Mouse (Mus musculus) cerebellum, adult 2 months (tissue): ENCODE data around the gene Elmo1. TPM values are rescaled to one million over a fixed set of nuclear protein-coding genes. Genes with fewer than 3 reads are reported as not detected.

Experiments used
- DNase-seq, 2 experiments: peaks; one replicate each; pipeline ENCODE4 v3.0.0; 2021
- H3K27ac ChIP-seq: fragments of 200-500 bp; 2 replicates; pipeline ENCODE4 v1.5.1; 2012; ENCODE audit warnings: low read length, control low read depth, inconsistent platforms; ENCODE audit not compliant: insufficient read depth
- H3K27me3 ChIP-seq: fragments of 200-500 bp; 2 replicates; pipeline ENCODE4 v1.6.1; 2012; ENCODE audit warnings: inconsistent platforms, mild to moderate bottlenecking, low read length, moderate library complexity; ENCODE audit not compliant: control insufficient read depth, insufficient read depth
- H3K4me1 ChIP-seq: fragments of 200-500 bp; 2 replicates; pipeline ENCODE4 v1.6.1; 2011; ENCODE audit warnings: low read length; ENCODE audit not compliant: control insufficient read depth, insufficient read depth
- H3K4me3 ChIP-seq: fragments of 200-500 bp; replicated peaks from 2 replicates; pipeline ENCODE3; 2011; ENCODE audit warnings: mild to moderate bottlenecking, low read depth, low read length, control low read depth; ENCODE audit not compliant: insufficient read depth
- CTCF ChIP-seq: fragments of 200-500 bp; IDR thresholded peaks from 2 replicates; pipeline ENCODE4 v1.5.1; 2011; ENCODE audit warnings: low read depth, mild to moderate bottlenecking, control low read depth, low read length, moderate library complexity, borderline replicate concordance; ENCODE audit not compliant: insufficient read depth
- POLR2A ChIP-seq: fragments of 200-500 bp; IDR thresholded peaks from 2 replicates; pipeline ENCODE4 v1.6.1; 2011; ENCODE audit warnings: low read length, control low read depth, borderline replicate concordance; ENCODE audit not compliant: insufficient read depth
- WGBS: fragments of 180-500 bp; shearing (Covaris S2); methylation state at CpG from one replicate; pipeline ENCODE4 v1.1.7; 2018; 5-methylcytosine and 5-hydroxymethylcytosine counted together
- polyA plus RNA-seq: library from polyadenylated mRNA; depleted of rRNA; stranded (reverse); fragments of >200 nt; gene quantifications from 2 replicates; pipeline ENCODE4 v1.2.3, GENCODE M21; 2012

The Elmo1 gene
- polyA plus RNA-seq, 1 experiment, result 92.3 TPM

DNA sequence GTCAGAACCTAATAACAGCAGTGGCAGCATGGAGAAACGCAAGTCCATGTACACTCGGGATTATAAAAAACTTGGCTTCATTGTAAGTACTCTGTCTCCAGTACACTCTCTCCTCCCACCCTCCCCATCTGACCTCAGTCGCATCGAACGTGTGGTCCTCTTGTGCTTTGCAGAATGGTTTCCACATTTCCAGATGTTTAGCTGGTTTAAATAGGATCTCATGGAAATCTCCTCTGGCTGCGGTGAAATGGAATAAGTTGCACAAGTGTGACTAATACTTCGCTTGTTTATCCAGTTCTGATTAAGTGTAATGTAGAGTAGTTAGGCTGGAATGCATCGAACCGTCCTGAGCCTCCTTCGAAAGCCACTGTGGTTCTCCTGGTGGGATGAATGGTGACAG lies 200.0 kb downstream of the Elmo1 start:
- H3K4me3 ChIP-seq, result no peak overlapping the region
- no peaks in the 10 kb centered on the region for H3K27me3 ChIP-seq
- H3K4me1 ChIP-seq, result no peaks in the 10 kb centered on the region
- no peak for TF ChIP-seq POLR2A
- no peak for TF ChIP-seq CTCF
- no peak overlapping the region for H3K27ac ChIP-seq
- WGBS, result 79% methylated on average over 10 of the region's 10 CpGs
- DNase-seq, result no peak

DNA sequence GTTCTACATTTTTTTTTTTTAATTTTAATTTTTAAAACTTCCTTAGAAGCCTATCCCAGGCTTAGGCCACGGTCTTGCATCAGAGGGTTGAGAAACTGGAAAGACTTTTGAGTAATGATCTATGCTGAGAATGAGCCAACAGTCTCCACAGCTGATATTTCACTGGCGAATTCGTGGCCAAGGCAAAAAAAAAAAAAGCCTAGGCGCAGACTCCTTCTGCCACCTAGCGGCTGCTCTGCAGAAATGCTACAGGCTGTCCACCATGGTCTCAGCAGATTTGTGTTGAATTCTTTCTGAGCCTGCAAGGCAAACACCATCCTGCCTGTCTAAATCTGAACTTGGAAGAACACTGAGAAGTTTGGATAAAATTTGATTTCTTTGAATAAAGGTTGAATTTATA lies 202.0 kb downstream of the Elmo1 start:
- no peaks in the 10 kb centered on the region for H3K27me3 ChIP-seq
- DNase-seq, result peak; percentile 25 to 39
- no peaks in the 10 kb centered on the region for H3K4me1 ChIP-seq
- 2% methylated on average over 5 of the region's 5 CpGs for WGBS
- H3K4me3 ChIP-seq, result no peak overlapping the region
- peak; percentile 80 for TF ChIP-seq CTCF
- TF ChIP-seq POLR2A, result no peak
- no peak overlapping the region for H3K27ac ChIP-seq

- Histone ChIP-seq H3K4me1 (no peaks in the 10 kb centered on the region), H3K4me3 (no peak overlapping the region), H3K27me3 (no peaks in the 10 kb centered on the region), H3K27ac (no peak overlapping the region)
- DNase-seq, result no peak
- TF ChIP-seq CTCF (no peak), POLR2A (no peak)
- WGBS, result 68% methylated on average over 16 of the region's 16 CpGs
These were observed 205.0 kb downstream of the Elmo1 start for GRCm38 (mm10) chr13:20295278-20295970.

DNA sequence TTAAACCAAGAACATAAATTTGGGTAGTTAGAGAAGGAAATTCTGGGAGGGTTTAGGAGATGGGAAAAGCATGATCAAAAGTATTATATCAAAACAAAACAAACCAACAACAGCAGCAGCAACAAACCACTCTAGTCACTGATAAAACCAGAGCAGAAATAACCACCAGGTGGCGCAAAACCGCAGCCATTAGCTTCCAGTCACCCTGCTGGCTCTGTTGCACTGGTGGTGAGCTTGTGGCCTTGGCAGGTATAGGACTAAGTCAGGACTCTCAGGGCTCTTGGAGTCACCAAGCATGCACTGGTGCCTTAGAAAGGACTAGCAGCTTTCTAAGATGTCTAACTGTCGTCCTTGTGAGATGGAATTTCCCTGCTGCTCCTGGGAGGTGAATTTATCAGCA lies 207.4 kb downstream of the Elmo1 start:
- H3K27ac ChIP-seq, result no peak overlapping the region
- peak; percentile 77 for TF ChIP-seq CTCF
- no peak for TF ChIP-seq POLR2A
- peak; percentile 61 to 62 for DNase-seq
- H3K4me3 ChIP-seq, result no peak overlapping the region
- H3K27me3 ChIP-seq, result no peaks in the 10 kb centered on the region
- 18% methylated on average over 3 of the region's 3 CpGs for WGBS
- H3K4me1 ChIP-seq, result no peaks in the 10 kb centered on the region

- 34% methylated on average over 3 of the region's 3 CpGs for WGBS
- Histone ChIP-seq H3K27ac (no peak overlapping the region), H3K4me3 (no peak overlapping the region), H3K27me3 (no peaks in the 10 kb centered on the region), H3K4me1 (no peaks in the 10 kb centered on the region)
- peak; percentile 81 for TF ChIP-seq CTCF
- no peak for TF ChIP-seq POLR2A
- DNase-seq, result peak; percentile 30 to 63
These were observed 209.0 kb downstream of the Elmo1 start for GRCm38 (mm10) chr13:20299424-20299823.

DNA sequence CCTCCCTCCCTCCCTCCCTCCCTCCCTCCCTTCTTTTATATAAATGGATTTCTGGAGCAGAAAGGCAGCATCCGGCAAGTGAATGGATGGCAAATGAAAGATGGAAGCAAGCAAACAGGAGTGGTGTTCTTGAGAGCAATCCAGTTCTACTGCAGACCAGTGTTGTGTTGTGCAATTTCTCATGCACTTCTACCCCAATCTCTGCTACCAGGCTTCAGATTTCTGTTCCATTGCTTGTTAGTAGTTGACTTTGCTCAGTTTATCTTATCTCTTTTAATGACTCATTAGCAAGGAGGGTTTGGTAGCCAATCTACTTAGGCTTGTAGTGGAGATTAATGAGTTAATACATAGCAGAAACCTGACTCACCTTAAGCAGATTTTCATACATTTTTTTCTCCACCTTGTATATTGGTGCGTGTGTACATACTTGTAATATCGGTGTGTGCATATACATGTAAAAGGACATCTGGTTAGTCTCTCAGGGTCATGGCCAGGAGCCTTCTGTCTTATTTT lies 209.7 kb downstream of the Elmo1 start:
- WGBS, result 82% methylated on average over 3 of the region's 3 CpGs
- no peak for DNase-seq
- Histone ChIP-seq H3K27me3 (no peaks in the 10 kb centered on the region), H3K27ac (no peak overlapping the region), H3K4me3 (no peak overlapping the region), H3K4me1 (no peaks in the 10 kb centered on the region)
- TF ChIP-seq CTCF, result no peak

DNA sequence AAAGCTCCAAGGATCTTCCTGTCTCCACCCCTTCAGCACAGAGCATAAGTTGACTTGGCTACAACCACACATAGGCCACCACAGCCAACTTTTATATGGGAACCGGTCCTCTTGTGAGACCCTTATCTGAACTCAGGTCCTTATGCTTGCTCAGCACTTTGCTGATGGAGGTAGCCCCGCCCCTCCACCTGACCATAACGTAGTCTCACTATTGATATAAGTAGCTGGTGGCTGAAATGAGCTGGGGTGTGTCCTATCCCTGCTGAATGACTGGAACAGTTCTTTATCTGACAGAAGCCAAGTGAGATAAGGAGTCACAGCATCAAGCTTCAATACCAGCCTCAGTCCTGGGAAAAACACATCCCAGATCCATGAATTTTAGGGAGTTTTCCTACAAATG lies 210.2 kb downstream of the Elmo1 start:
- no peaks in the 10 kb centered on the region for H3K27me3 ChIP-seq
- no peak overlapping the region for H3K4me3 ChIP-seq
- H3K4me1 ChIP-seq, result peaks cover 3% of the 10 kb centered on the region
- WGBS, result 82% methylated on average over 3 of the region's 3 CpGs
- no peak for DNase-seq
- TF ChIP-seq POLR2A (no peak), CTCF (no peak)
- no peak overlapping the region for H3K27ac ChIP-seq

DNA sequence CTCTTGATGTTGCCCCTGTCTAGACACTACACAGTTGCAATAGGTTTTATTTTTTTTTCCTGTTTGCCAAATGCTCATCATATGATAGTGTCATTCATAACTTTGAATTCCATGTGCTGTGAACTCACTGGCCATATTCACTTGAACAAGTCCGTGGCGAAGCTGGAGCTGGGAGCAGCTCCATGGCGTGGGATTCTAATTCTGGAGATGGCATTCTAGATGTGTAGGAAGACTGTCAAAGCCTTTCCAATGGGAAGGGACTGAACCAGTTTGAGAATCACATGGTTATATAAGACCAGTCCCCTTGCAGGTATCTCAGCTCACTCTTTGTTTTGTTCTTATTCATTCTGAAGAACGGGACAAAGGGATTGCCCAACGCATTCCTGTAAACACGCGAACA lies 211.4 kb downstream of the Elmo1 start:
- TF ChIP-seq CTCF, result no peak
- no peak for TF ChIP-seq POLR2A
- H3K27me3 ChIP-seq, result no peaks in the 10 kb centered on the region
- no peak for DNase-seq
- 97% methylated on average over 7 of the region's 7 CpGs for WGBS
- no peak overlapping the region for H3K4me3 ChIP-seq
- peaks cover 9% of the 10 kb centered on the region for H3K4me1 ChIP-seq
- no peak overlapping the region for H3K27ac ChIP-seq
